Mouse (Mus musculus) intestine, postnatal 0 days (tissue): ENCODE results near the gene Trafd1. TPM values are rescaled to one million over a fixed set of nuclear protein-coding genes. Genes with fewer than 3 reads are reported as not detected.
A peak's percentile ranks its signal among the peaks of the same experiment; 100 is the strongest.
"Not testable (repeated sequence)": the region's sequence is repeated elsewhere in the genome, so short reads cannot be mapped to it uniquely, and the experiment has no call there.

Experiments
- ATAC-seq: fragments of 200-750 bp; cut with Nextera tagmentation; 2 replicates; pipeline ENCODE4 v1.8.0; 2017; ENCODE audit warnings: mild to moderate bottlenecking, moderate TSS enrichment, moderate library complexity
- H3K27ac ChIP-seq: fragments of 300-500 bp; sonication (generic); 2 replicates; pipeline ENCODE4 v1.5.1; 2014; ENCODE audit warnings: mild to moderate bottlenecking, low read depth, low read length, moderate library complexity
- H3K27me3 ChIP-seq: fragments of 300-500 bp; sonication (generic); replicated peaks from 2 replicates; pipeline ENCODE4 v1.6.1; 2014; ENCODE audit warnings: low read length, mixed read lengths; ENCODE audit not compliant: control insufficient read depth, insufficient read depth
- H3K36me3 ChIP-seq: fragments of 300-500 bp; sonication (generic); 2 replicates; pipeline ENCODE4 v1.6.1; 2014; ENCODE audit warnings: mild to moderate bottlenecking, moderate library complexity; ENCODE audit not compliant: control insufficient read depth, insufficient read depth
- H3K4me1 ChIP-seq: fragments of 300-500 bp; sonication (generic); replicated peaks from 2 replicates; pipeline ENCODE4 v1.6.1; 2014; ENCODE audit warnings: antibody characterized with exemption, low read length, mixed read lengths; ENCODE audit not compliant: control insufficient read depth, insufficient read depth
- H3K4me2 ChIP-seq: fragments of 300-500 bp; sonication (generic); replicated peaks from 2 replicates; pipeline ENCODE4 v1.6.1; 2014; ENCODE audit warnings: low read depth, mild to moderate bottlenecking, moderate library complexity
- H3K4me3 ChIP-seq: fragments of 300-500 bp; sonication (generic); 2 replicates; pipeline ENCODE4 v1.5.1; 2014; ENCODE audit warnings: low read depth, low read length
- H3K9ac ChIP-seq: fragments of 300-500 bp; sonication (generic); 2 replicates; pipeline ENCODE4 v1.6.1; 2014; ENCODE audit warnings: mild to moderate bottlenecking, low read depth, low read length
- H3K9me3 ChIP-seq: fragments of 300-500 bp; sonication (generic); 2 replicates; pipeline ENCODE4 v1.6.1; 2016; ENCODE audit warnings: mixed run types; ENCODE audit not compliant: control insufficient read depth
- CTCF ChIP-seq: sonication (generic); IDR thresholded peaks from 2 replicates; pipeline ENCODE4 v1.5.1; 2016; ENCODE audit warnings: low read depth, mild to moderate bottlenecking, control low read depth, antibody characterized with exemption, moderate library complexity
- WGBS: fragments of 180-500 bp; shearing (Covaris S2); extraction: QIAGEN DNeasy Blood & Tissue Kit; methylation state at CpG from one replicate; pipeline ENCODE4 v1.1.7; 2014; 5-methylcytosine and 5-hydroxymethylcytosine counted together
- polyA plus RNA-seq: library from polyadenylated mRNA; unstranded; fragments of >200 nt; fragmentation: Nextera tagmentation; extraction: Ambion mirVana; gene quantifications from 2 replicates; pipeline ENCODE4 v1.2.1, GENCODE M21; 2015

Trafd1 gene
- polyA plus RNA-seq, 1 experiment from 2014 or later = 99.1 TPM

DNA sequence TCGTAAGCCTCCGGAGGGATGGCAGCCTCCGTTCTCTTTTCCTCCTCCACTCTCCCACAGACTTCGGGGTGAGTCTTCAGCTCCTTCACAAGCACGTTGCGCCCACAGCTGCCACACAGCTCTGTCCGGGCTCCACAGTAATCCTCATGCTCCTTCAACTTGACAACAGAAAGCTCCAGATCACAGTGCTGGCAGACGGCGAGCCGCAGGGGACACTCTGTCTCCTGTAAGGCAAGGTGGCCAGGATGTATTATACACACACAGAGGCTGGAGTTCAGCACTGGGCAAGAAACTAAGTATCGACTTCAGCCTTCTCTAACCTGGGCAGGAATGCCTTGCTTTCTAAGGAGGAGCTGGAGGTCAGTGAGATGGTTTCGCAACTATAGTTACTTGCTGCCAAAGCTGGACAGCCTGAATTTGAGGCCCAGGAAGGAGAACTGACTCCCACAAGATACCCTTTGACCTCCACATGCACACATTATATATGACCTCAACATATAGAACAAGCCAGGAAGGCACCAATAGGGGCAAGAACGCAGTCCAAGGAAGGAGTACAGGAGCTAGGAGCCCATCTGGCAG, 6.7 kb downstream of the Trafd1 start:
- 0 out of 2 replicates have a peak, but pooled peaks cover 3% of the 10 kb centered on the region for H3K4me1 ChIP-seq
- no peak overlapping the region for H3K4me2 ChIP-seq
- no peaks in the 10 kb centered on the region for H3K9me3 ChIP-seq
- no peak for TF ChIP-seq CTCF
- WGBS = 88% methylated on average over 13 of the region's 13 CpGs
- H3K4me3 ChIP-seq = no peak overlapping the region
- H3K27ac ChIP-seq = no peak overlapping the region
- no peak overlapping the region for H3K9ac ChIP-seq
- H3K36me3 ChIP-seq = peaks cover 78% of the 10 kb centered on the region
- no peak for ATAC-seq
- no peaks in the 10 kb centered on the region for H3K27me3 ChIP-seq

DNA sequence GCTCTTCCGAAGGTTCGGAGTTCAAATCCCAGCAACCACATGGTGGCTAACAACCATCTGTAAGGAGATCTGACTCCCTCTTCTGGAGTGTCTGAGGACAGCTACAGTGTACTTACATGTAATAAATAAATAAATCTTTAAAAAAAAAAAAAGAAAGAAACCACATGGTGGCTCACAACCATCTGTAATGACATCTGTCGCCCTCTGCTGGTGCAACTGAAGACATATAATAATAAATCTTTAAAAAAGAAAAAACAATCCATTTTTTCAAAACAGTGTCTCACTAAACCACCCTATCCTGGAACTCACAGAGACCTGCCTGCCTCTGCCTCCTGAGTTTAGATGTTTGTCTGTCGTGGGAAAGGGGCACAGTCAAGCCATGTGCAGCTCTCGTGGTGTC, 8.5 kb downstream of the Trafd1 start:
- not testable (repeated sequence) for H3K4me2 ChIP-seq, H3K27ac ChIP-seq, H3K4me3 ChIP-seq, H3K4me1 ChIP-seq, H3K9me3 ChIP-seq, H3K9ac ChIP-seq, ATAC-seq, H3K27me3 ChIP-seq
- H3K36me3 ChIP-seq = peaks cover 93% of the 10 kb centered on the region
- 74% methylated on average over 5 of the region's 5 CpGs for WGBS
- TF ChIP-seq CTCF = peak; percentile 64

DNA sequence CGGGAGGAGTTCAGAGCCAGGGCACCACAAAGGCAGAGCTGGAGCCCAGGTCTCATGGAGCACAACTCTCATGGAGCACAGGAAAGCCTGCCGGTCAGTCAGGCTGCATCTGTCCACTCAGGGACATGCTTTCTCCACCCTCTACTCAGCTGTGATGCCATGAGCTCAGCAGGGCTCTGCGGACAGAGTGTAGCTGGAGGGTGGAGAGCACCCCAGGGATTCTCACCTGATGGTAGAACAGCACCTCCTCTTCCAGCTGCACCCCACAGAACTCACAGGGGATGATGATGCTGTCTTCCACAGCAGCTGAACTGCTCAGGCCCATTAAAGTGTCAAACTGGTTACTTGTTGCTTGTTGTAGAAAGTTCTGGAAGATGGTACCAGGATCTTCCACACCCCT, 10.6 kb downstream of the Trafd1 start:
- 92% methylated on average over 3 of the region's 3 CpGs for WGBS
- no peak overlapping the region for H3K4me2 ChIP-seq
- H3K4me1 ChIP-seq = no peaks in the 10 kb centered on the region
- no peak overlapping the region for H3K9ac ChIP-seq
- no peaks in the 10 kb centered on the region for H3K9me3 ChIP-seq
- H3K27me3 ChIP-seq = no peaks in the 10 kb centered on the region
- H3K4me3 ChIP-seq = no peak overlapping the region
- no peak overlapping the region for H3K27ac ChIP-seq
- no peak for TF ChIP-seq CTCF
- peaks cover 85% of the 10 kb centered on the region for H3K36me3 ChIP-seq
- no peak for ATAC-seq

DNA sequence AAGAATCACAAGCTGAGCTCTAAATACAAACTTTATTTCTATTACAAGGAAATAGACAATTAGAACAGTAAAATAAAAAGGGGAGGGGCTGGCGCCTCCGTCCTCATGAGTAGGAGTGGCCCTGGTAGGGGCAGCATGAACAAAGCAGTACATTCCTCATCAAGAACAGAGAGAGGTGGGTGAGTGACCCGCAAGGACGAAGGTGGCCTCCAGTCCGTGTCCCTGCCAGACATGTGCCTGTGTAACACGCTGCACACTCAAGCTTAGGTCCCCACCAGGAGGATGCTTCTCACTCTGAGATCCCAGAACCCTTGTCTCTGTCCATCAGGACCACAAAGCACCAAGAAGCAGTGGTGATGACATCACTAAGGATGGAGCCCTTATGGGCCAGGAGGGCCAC, 13.7 kb downstream of the Trafd1 start:
- WGBS = 85% methylated on average over 6 of the region's 6 CpGs
- Histone ChIP-seq H3K4me1 (no peaks in the 10 kb centered on the region), H3K27me3 (no peaks in the 10 kb centered on the region), H3K9ac (no peak overlapping the region), H3K4me2 (no peak overlapping the region), H3K36me3 (peaks cover 81% of the 10 kb centered on the region), H3K4me3 (no peak overlapping the region), H3K27ac (no peak overlapping the region), H3K9me3 (no peaks in the 10 kb centered on the region)
- ATAC-seq = no peak
- no peak for TF ChIP-seq CTCF

DNA sequence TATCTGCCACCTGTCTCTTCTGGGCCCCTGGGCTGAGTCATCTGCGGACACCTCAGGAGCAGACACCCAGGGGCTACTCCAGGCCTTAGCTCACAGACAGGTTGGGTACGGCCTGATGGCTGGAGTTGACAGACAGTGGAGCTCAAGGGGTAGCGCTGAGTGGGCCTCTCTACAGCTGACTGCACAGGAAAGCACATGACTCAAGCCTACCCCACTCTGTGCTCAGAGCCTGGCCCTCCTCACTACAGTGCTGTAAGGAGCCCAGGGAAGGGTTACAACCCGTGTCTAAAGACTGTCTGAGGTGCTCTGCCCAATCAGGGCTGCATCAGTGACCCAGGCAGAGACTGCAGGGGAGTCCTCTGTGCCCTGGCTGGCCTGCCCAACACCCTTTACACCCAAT, 18.2 kb downstream of the Trafd1 start:
- no peaks in the 10 kb centered on the region for H3K4me1 ChIP-seq
- ATAC-seq = no peak
- H3K9ac ChIP-seq = no peak overlapping the region
- H3K9me3 ChIP-seq = no peaks in the 10 kb centered on the region
- no peak overlapping the region for H3K27ac ChIP-seq
- no peak overlapping the region for H3K4me2 ChIP-seq
- H3K27me3 ChIP-seq = no peaks in the 10 kb centered on the region
- 93% methylated on average over 4 of the region's 4 CpGs for WGBS
- H3K4me3 ChIP-seq = no peak overlapping the region
- peaks cover 81% of the 10 kb centered on the region for H3K36me3 ChIP-seq
- no peak for TF ChIP-seq CTCF

DNA sequence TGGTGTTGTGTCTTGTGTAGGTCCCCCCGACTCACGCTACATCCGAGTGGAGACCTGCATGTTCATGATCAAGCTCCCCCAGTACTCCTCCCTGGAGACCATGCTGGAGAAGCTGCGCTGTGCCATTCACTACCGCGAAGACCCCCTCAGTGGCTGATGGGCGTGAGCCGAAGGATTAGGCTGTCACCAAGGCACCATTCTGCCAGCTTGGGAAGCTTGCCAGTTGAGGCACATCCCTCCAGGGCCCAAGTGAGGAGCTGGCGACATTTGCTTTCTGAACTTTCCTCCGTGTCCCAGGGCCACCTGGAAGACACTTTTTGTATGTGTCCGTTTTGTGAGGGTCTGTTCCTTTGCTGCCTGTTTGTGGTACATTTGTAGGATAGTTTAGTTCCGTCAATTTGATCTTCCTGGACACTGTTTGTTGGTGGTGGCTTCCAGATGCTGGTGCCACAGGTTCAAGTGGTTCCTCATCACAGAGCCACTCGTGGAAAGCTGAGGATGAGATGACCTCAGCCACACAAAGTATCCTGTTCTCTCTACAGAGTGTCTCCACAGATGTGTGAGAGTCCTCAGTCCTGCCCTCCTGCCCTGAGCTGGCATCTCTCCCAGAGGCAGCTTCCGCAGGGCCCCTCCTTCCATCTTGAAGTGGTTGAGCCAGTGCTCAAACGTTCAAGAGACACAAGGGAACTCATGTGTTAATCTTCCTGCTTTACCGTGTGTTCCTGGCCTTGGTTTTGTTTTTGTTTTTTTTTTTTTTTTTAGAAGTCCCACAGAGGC, 18.8 kb downstream of the Trafd1 start:
- no peaks in the 10 kb centered on the region for H3K27me3 ChIP-seq
- H3K9ac ChIP-seq = no peak overlapping the region
- no peak for TF ChIP-seq CTCF
- no peaks in the 10 kb centered on the region for H3K4me1 ChIP-seq
- H3K36me3 ChIP-seq = peaks cover 81% of the 10 kb centered on the region
- 79% methylated on average over 16 of the region's 16 CpGs for WGBS
- no peak overlapping the region for H3K4me2 ChIP-seq
- no peak overlapping the region for H3K4me3 ChIP-seq
- H3K27ac ChIP-seq = no peak overlapping the region
- no peak for ATAC-seq
- no peaks in the 10 kb centered on the region for H3K9me3 ChIP-seq
